Mouse (Mus musculus) lung, embryonic 15.5 days (tissue): ENCODE data around the gene Pkn1. TPM values are rescaled to one million over a fixed set of nuclear protein-coding genes. Genes with fewer than 3 reads are reported as not detected.

Experiments
- ATAC-seq: fragments of 200-750 bp; cut with Nextera tagmentation; 2 replicates; pipeline ENCODE4 v1.8.0; 2017; ENCODE audit warnings: moderate number of reproducible peaks, borderline replicate concordance; ENCODE audit not compliant: low FRiP score, low TSS enrichment; ENCODE audit errors: extremely low read depth
- H3K27ac ChIP-seq: fragments of 300-500 bp; sonication (generic); 2 replicates; pipeline ENCODE4 v1.5.1; 2015; ENCODE audit warnings: moderate library complexity, mild to moderate bottlenecking, inconsistent platforms
- H3K27me3 ChIP-seq: fragments of 300-500 bp; sonication (generic); 2 replicates; pipeline ENCODE4 v1.6.1; 2015; ENCODE audit warnings: inconsistent platforms
- H3K36me3 ChIP-seq: fragments of 300-500 bp; sonication (generic); 2 replicates; pipeline ENCODE4 v1.6.1; 2015; ENCODE audit warnings: inconsistent platforms
- H3K4me1 ChIP-seq: fragments of 300-500 bp; sonication (generic); 2 replicates; pipeline ENCODE4 v1.6.1; 2015; ENCODE audit warnings: inconsistent platforms
- H3K4me2 ChIP-seq: fragments of 300-500 bp; sonication (generic); 2 replicates; pipeline ENCODE4 v1.6.1; 2015; ENCODE audit warnings: inconsistent platforms, mild to moderate bottlenecking, moderate library complexity
- H3K4me3 ChIP-seq: fragments of 300-500 bp; sonication (generic); 2 replicates; pipeline ENCODE4 v1.5.1; 2015; ENCODE audit warnings: mild to moderate bottlenecking, inconsistent platforms
- H3K9ac ChIP-seq: fragments of 300-500 bp; sonication (generic); 2 replicates; pipeline ENCODE4 v1.6.1; 2015; ENCODE audit warnings: inconsistent platforms
- H3K9me3 ChIP-seq: fragments of 300-500 bp; sonication (generic); 2 replicates; pipeline ENCODE4 v1.6.1; 2016; ENCODE audit warnings: inconsistent platforms
- WGBS: fragments of 180-500 bp; shearing (Covaris S2); methylation state at CpG from one replicate; pipeline ENCODE4 v1.1.7; 2015; 5-methylcytosine and 5-hydroxymethylcytosine counted together
- polyA plus RNA-seq: library from polyadenylated mRNA; unstranded; fragments of >200 nt; fragmentation: Nextera tagmentation; extraction: Ambion mirVana; gene quantifications from 2 replicates; pipeline ENCODE4 v1.2.1, GENCODE M21; 2015

Pkn1 gene
- polyA plus RNA-seq, 1 experiment from 2014 or later, result 38.0 TPM

- peak overlapping the region; percentile 90 for H3K27ac ChIP-seq
- WGBS, result 64% methylated on average over 4 of the region's 4 CpGs
- no peaks in the 10 kb centered on the region for H3K27me3 ChIP-seq
- no peaks in the 10 kb centered on the region for H3K36me3 ChIP-seq
- ATAC-seq, result no peak
- H3K4me2 ChIP-seq, result peak overlapping the region; percentile 94
- H3K9me3 ChIP-seq, result no peaks in the 10 kb centered on the region
- no peak overlapping the region; the same call in 1 of the 2 replicates for H3K9ac ChIP-seq
- peak overlapping the region; percentile 65; the same call in 1 of the 2 replicates for H3K4me3 ChIP-seq
- peaks cover 34% of the 10 kb centered on the region for H3K4me1 ChIP-seq
These were observed 39.0 kb upstream of the Pkn1 start for GRCm38 (mm10) chr8:83737852-83738562.

DNA sequence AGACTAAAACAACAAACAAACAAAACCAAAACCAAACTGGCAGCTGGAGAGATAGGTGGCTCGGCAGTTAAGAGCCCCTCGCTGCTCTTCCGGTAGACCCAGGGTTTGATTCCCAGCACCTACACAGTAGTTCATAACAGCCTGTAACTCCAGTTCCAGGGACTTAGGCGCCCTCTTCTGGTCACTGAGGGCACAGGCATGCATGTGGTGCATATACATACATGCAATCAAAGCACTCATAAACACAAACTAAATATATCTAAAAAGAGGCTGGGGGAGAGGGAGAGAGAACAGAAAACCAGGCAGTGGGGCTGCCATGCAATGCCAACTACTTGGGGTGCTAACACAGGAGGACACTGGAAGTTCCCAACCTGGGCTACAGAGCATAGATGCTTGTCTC lies 38.4 kb upstream of the Pkn1 start:
- peak overlapping the region; percentile 94; the same call in 1 of the 2 replicates for H3K4me2 ChIP-seq
- 0 out of 2 replicates have a peak overlapping the region, but pooled peaks have one; percentile 90 for H3K27ac ChIP-seq
- H3K9ac ChIP-seq, result no peak overlapping the region
- no peaks in the 10 kb centered on the region for H3K36me3 ChIP-seq
- no peak for ATAC-seq
- no peaks in the 10 kb centered on the region for H3K9me3 ChIP-seq
- no peak overlapping the region for H3K4me3 ChIP-seq
- no peaks in the 10 kb centered on the region for H3K27me3 ChIP-seq
- 89% methylated on average over 4 of the region's 4 CpGs for WGBS
- H3K4me1 ChIP-seq, result peaks cover 34% of the 10 kb centered on the region

GRCm38 (mm10) chr8:83736681-83737080 lies 37.7 kb upstream of the Pkn1 start:
- no peak overlapping the region for H3K27ac ChIP-seq
- H3K9ac ChIP-seq, result no peak overlapping the region
- H3K4me3 ChIP-seq, result no peak overlapping the region
- peaks cover 34% of the 10 kb centered on the region for H3K4me1 ChIP-seq
- no peaks in the 10 kb centered on the region for H3K27me3 ChIP-seq
- H3K4me2 ChIP-seq, result no peak overlapping the region
- H3K36me3 ChIP-seq, result peaks cover 3% of the 10 kb centered on the region; the same call in 1 of the 2 replicates
- no peaks in the 10 kb centered on the region for H3K9me3 ChIP-seq
- ATAC-seq, result no peak
- WGBS, result 68% methylated on average over 4 of the region's 4 CpGs

DNA sequence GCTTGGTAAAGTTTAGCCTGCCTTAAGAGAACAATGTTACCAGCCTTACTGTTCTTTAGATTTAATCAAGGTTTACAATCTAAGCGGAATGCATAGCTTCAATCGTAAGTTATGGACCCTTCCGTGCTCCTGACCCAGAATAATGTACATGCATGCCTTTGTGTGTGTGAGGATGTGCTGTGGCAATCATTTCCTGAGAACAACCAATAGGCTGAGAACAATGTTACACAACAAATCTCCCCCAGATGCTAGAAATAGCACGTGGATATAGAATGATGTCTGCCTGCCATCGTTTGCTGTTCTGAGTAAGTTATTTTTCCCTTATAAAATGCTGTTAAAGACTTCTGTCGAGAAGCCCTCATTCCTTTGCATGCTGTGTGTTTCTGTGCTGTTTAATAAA lies 33.9 kb upstream of the Pkn1 start:
- no peak overlapping the region for H3K9ac ChIP-seq
- ATAC-seq, result no peak
- H3K4me1 ChIP-seq, result peaks cover 6% of the 10 kb centered on the region
- H3K36me3 ChIP-seq, result peaks cover 20% of the 10 kb centered on the region; the same call in 1 of the 2 replicates
- no peak overlapping the region for H3K4me2 ChIP-seq
- no peak overlapping the region for H3K4me3 ChIP-seq
- H3K27me3 ChIP-seq, result no peaks in the 10 kb centered on the region
- no peak overlapping the region for H3K27ac ChIP-seq
- WGBS, result 64% methylated on average over 6 of the region's 6 CpGs
- no peaks in the 10 kb centered on the region for H3K9me3 ChIP-seq

DNA sequence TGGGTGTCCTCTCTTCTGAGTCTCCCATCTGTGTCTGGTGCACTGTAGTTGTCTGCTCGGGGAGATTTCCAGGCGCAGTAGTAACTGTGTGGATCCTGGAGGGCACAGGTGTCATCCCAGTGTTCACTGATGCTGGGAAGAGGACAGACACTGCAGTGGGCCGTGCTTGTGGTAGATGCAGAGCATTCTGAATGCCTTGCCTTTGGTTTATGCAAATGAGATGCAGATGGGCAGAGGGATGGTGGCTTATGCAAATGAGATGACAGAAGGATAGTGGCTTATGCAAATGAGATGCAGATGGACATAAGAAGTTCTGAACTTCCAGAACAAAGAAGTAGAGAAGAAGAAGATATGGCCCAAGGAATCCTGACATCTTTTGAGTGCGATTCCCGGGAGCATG lies 32.9 kb upstream of the Pkn1 start:
- Histone ChIP-seq H3K27me3 (no peaks in the 10 kb centered on the region), H3K4me1 (no peaks in the 10 kb centered on the region), H3K36me3 (peaks cover 25% of the 10 kb centered on the region; the same call in 1 of the 2 replicates), H3K9me3 (no peaks in the 10 kb centered on the region), H3K4me3 (no peak overlapping the region), H3K9ac (no peak overlapping the region), H3K27ac (no peak overlapping the region), H3K4me2 (no peak overlapping the region)
- 71% methylated on average over 5 of the region's 5 CpGs for WGBS
- ATAC-seq, result no peak

- WGBS, result 79% methylated on average over 11 of the region's 11 CpGs
- ATAC-seq, result no peak
- peaks cover 45% of the 10 kb centered on the region for H3K36me3 ChIP-seq
These were observed 30.2 kb upstream of the Pkn1 start for GRCm38 (mm10) chr8:83729009-83729807.

DNA sequence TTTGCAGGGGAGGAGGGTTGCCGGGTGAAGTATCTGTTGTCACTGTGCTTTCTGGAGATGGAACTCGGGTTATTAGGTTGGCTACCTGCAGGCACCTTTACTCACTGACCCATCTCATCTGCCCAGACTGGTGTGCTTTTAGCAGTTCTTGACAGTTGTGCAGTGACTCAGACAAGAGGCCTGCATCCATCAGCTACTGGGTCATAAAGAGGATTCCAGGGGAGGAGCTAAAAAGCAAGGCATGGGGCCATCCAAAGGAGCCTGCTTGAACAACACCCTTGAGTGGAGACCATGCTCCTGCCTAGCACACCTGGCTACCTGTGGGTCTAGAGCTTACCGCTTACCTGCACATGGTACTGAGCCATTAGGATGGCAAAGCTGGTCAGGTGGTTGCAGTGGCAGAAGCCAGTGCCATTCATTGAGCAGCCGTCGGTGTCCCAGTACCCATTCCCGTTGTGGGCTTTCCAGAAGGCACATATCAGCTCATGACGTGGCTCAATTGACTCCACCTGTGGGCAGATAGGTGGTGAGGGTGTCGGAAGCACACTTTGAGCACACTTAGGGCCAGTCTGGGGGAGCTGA lies 26.6 kb upstream of the Pkn1 start:
- Histone ChIP-seq H3K9me3 (no peaks in the 10 kb centered on the region), H3K36me3 (peaks cover 72% of the 10 kb centered on the region), H3K4me3 (no peak overlapping the region), H3K4me2 (no peak overlapping the region), H3K9ac (no peak overlapping the region), H3K4me1 (no peaks in the 10 kb centered on the region), H3K27me3 (no peaks in the 10 kb centered on the region), H3K27ac (no peak overlapping the region)
- no peak for ATAC-seq
- 86% methylated on average over 8 of the region's 8 CpGs for WGBS

More at GRCm38 (mm10) chr8:83729009-83729807, 30.2 kb upstream of the Pkn1 start:
- H3K4me1 ChIP-seq, result no peaks in the 10 kb centered on the region
- no peaks in the 10 kb centered on the region for H3K9me3 ChIP-seq
- no peak overlapping the region for H3K9ac ChIP-seq
- H3K4me2 ChIP-seq, result no peak overlapping the region
- H3K27me3 ChIP-seq, result no peaks in the 10 kb centered on the region
- no peak overlapping the region for H3K27ac ChIP-seq
- H3K4me3 ChIP-seq, result no peak overlapping the region

GRCm38 (mm10) chr8:83724697-83725482 lies 25.9 kb upstream of the Pkn1 start:
- Histone ChIP-seq H3K9ac (no peak overlapping the region), H3K27ac (no peak overlapping the region), H3K4me1 (no peaks in the 10 kb centered on the region), H3K36me3 (peaks cover 78% of the 10 kb centered on the region), H3K27me3 (no peaks in the 10 kb centered on the region), H3K4me2 (no peak overlapping the region), H3K9me3 (no peaks in the 10 kb centered on the region), H3K4me3 (no peak overlapping the region)
- WGBS, result 39% methylated on average over 15 of the region's 15 CpGs
- ATAC-seq, result peak; percentile 57; the same call in 1 of the 2 replicates

DNA sequence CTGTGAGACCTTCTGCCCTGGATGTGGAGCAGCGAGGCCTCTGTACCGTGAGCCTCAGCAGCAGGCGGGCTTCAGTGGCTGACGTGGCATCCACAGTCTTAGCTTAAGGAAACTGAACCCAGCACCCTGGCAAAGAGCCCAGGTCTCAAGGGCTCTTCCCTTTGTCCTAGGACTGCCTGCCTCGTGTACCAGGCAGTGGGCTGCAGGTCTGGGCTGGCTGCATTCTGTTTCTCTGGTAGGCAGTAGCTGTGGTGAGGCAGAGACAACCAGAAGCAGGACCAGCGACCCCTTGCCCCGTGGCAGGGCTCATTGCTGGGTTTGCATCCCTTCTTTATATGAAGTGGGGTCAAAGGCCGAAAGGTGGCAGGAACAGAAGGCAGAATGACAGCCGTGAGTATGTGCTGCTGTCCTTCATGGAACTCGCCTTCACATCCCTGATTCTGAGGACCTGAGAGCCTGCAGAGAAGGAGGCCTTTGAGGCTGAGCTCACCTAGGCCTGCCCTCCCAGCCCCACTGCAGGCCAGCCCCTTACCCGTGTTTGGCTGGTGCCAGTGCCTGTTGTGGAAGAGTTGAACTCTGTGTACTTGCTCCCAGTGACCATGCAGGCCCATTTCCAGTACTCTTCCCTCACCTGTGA lies 24.6 kb upstream of the Pkn1 start:
- Histone ChIP-seq H3K9ac (no peak overlapping the region), H3K9me3 (no peaks in the 10 kb centered on the region), H3K4me1 (no peaks in the 10 kb centered on the region), H3K4me3 (no peak overlapping the region), H3K36me3 (peaks cover 81% of the 10 kb centered on the region), H3K4me2 (no peak overlapping the region), H3K27ac (no peak overlapping the region), H3K27me3 (no peaks in the 10 kb centered on the region)
- ATAC-seq, result no peak
- WGBS, result 70% methylated on average over 11 of the region's 11 CpGs

- Histone ChIP-seq H3K27ac (no peak overlapping the region; the same call in 1 of the 2 replicates), H3K27me3 (no peaks in the 10 kb centered on the region), H3K4me3 (no peak overlapping the region), H3K9ac (no peak overlapping the region), H3K9me3 (no peaks in the 10 kb centered on the region), H3K4me1 (no peaks in the 10 kb centered on the region), H3K4me2 (no peak overlapping the region), H3K36me3 (peaks cover 74% of the 10 kb centered on the region)
- WGBS, result 88% methylated on average over 12 of the region's 12 CpGs
- no peak for ATAC-seq
These were observed 23.7 kb upstream of the Pkn1 start for GRCm38 (mm10) chr8:83722631-83723030.
